Mouse (Mus musculus): ENCODE measurements around the gene Rptor.

DNA sequence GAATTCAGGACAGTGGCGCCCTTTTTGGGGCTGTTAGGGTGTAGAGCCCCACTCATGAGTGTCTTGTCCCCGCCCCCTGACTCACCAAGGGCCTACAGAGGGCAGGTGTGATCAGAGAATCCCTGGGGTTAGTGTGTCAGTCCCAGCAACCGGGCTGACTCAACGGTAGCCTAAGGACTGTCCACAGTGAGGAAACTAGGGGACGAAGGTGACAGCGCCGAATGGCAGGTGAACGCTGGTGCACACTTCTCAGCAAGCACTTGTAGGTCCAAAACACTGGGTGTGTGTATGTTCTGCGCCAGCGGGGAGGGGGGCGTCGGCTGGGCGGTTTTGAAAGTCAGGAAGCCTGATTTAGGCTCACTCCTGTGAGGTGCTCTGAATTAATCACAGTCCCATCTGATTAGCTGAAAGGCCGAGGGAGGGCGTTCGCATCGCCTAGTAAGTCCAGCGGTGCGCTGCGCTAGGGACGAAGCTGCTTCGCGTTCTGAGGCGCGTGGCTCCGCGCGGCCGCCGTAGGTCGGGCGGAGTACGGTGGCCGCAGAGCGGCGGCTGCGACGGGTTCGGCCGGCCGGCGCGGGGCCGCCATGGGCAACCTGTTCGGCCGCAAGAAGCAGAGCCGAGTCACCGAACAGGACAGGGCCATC, 310.7 kb downstream of the Rptor start, which contains the start of gene Chmp6:
- TF ChIP-seq POLR2A (IDR thresholded peaks at IDR 0.05; ENCODE audit: borderline replicate concordance, extremely low read depth, insufficient read depth, insufficient read length, poor library complexity, severe bottlenecking), result peak; percentile 74
- no peak for TF ChIP-seq CTCF (IDR thresholded peaks at IDR 0.05; ENCODE audit: borderline replicate concordance, extremely low read depth, insufficient read depth, insufficient read length)
